Mouse (Mus musculus): Measurements from ENCODE around the gene Pagr1b. TPM values are rescaled to one million over a fixed set of nuclear protein-coding genes. Genes with fewer than 3 reads are reported as not detected.
A peak's percentile ranks its signal among the peaks of the same experiment; 100 is the strongest.

The Pagr1b gene
- polyA plus RNA-seq, 1 experiment: 2.8 TPM

DNA sequence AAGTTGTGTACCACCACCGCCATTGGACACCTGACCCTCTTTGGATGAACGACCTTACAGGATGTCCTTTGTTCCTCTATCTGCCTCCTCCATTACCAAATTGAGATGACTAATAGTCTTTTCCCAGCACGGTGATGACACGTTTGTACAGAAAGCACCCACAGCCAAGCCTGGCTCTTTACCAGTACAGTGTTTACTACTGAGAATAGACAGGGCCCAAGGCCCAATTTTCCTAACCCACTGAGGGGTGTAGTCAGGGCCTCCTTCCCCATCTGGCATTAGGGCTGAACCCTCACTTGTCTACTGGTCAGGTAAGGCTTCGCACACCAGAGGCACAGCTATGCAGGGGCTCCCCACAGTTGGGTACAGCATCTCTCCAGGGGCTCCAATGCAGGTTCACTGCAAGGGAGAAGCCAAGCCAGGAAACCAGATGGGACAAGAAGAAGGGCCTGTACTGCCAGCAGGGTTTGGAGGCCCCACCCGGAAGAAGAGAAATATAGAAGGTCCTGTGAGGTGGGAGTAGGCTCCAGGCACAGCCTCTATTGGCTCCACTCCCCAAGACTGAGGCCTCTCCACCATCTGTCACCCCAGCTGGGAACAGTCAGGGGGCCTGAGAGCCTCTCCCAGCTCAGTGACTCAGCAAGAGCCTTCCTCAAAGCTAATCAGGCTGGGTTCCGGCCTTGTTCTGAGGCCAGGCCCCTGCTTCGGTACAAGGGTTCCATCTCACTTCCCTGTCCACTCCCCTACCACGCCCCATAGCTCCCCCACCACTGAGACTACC is 7.9 kb downstream of the Pagr1b start:
- TF ChIP-seq CTCF (IDR thresholded peaks at IDR 0.05; ENCODE audit: insufficient read depth, low read length) (no peak), POLR2A (IDR thresholded peaks at IDR 0.05; ENCODE audit: borderline replicate concordance, extremely low read depth, low read depth, low read length) (peak; percentile 29; the same call in 1 of the 2 replicates)
- WGBS: 37% methylated on average over 9 of the region's 9 CpGs
- peaks cover 14% of the 10 kb centered on the region for H3K4me1 ChIP-seq (ENCODE audit: control insufficient read depth, insufficient read depth, low read length)
- no peak overlapping the region for H3K4me3 ChIP-seq (replicated peaks; ENCODE audit: extremely low read depth, low read depth, low read length)
- DNase-seq: peak; percentile 50

DNA sequence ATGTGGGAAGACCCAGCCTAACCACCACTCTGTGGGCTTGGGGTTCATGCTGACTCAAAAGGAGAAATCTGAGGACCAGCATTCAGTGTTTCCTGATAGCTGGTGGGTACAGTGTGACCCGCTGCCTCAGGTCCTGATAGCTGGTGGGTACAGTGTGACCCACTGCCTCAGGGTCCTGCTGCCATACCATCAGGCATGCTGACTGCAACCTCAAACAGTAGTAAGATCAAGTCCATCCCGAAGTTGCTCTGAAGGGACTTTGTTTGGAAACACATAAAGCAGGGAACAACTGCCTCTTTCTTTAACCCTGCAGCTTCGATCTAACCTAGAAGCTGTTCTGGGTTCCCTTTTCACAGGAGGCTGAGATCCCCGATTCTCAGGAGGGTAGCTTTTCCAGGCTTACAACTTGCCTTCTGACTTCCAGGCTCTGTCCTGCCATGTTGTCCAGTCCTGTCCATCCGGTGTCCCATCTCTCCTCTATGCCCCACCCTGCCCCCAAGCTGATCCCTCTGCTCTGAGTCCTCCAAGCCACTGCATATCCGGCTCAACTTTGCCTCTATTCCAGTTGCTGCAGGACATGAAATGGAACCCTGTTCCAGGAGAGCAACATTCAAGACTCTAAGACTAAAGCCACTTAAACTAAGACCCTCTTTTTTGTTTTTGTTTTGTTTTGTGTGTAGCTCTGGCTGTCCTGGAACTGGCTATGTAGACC is 8.8 kb downstream of the Pagr1b start:
- DNase-seq: no peak
- WGBS: 77% methylated on average over 6 of the region's 6 CpGs
- TF ChIP-seq CTCF (IDR thresholded peaks at IDR 0.05; ENCODE audit: insufficient read depth, low read length): no peak
- TF ChIP-seq POLR2A (IDR thresholded peaks at IDR 0.05; ENCODE audit: borderline replicate concordance, extremely low read depth, low read depth, low read length): no peak
- Histone ChIP-seq H3K4me1 (ENCODE audit: control insufficient read depth, insufficient read depth, low read length) (peaks cover 9% of the 10 kb centered on the region), H3K4me3 (replicated peaks; ENCODE audit: extremely low read depth, low read depth, low read length) (no peak overlapping the region)

DNA sequence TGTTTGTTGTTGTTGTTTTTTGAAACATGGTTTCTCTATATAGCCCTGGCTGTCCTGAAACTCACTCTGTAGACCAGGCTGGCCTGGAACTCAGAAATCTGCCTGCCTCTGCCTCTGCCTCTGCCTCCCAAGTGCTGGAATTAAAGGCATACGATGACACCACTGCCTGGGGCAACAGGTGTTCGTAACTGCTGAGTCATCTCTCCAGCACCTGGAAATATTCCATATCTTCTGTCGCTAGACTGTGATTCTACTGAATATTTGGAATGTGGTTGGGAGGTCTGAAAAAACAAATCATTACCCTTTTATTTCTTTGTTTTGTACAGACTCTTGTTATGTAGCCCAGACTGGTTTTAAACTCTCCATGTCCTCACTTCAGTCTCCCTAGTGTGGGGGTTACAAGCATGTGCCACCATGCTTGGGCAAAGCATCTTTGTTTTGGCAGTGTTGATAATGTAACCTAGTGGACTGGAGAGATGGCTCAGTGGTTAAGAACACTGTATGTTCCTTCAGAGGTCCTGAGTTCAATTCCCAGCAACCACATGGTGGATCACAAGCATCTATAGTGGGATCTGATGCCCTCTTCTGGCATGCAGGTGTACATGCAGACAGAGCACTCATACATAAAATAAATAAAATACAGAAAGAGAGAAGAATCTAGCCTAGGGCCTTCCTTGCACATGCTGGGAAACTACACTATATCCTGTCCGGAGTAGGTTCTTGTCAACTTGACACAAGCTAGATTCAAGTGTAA is 12.0 kb downstream of the Pagr1b start:
- DNase-seq: no peak
- peaks cover 9% of the 10 kb centered on the region for H3K4me1 ChIP-seq (ENCODE audit: control insufficient read depth, insufficient read depth, low read length)
- WGBS: 79% methylated on average over 4 of the region's 4 CpGs
- H3K4me3 ChIP-seq (replicated peaks; ENCODE audit: extremely low read depth, low read depth, low read length): no peak overlapping the region
- TF ChIP-seq CTCF (IDR thresholded peaks at IDR 0.05; ENCODE audit: insufficient read depth, low read length) (no peak), POLR2A (IDR thresholded peaks at IDR 0.05; ENCODE audit: borderline replicate concordance, extremely low read depth, low read depth, low read length) (no peak)

DNA sequence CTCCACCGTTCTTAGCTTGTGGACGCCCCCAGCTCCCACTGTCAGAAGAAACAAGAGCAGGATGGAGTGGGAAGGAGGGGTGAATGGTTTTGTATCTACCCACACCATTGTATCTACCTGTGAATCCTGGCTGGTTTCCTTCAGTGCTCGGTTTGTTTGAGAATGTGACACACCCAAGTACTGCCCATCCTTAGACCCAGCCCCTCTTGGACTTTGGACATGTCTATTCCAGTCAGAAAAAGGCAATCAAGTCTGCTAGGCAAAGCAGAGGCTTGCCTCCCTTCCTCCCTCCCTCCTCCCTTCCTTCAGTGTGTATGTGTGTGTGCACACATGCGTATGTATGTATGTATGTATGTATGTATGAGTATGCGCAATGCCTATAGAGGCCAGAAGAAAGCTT is 12.7 kb downstream of the Pagr1b start:
- Histone ChIP-seq H3K4me1 (ENCODE audit: control insufficient read depth, insufficient read depth, low read length) (peaks cover 6% of the 10 kb centered on the region), H3K4me3 (replicated peaks; ENCODE audit: extremely low read depth, low read depth, low read length) (no peak overlapping the region)
- no peak for DNase-seq
- WGBS: 78% methylated on average over 5 of the region's 5 CpGs
- TF ChIP-seq POLR2A (IDR thresholded peaks at IDR 0.05; ENCODE audit: borderline replicate concordance, extremely low read depth, low read depth, low read length) (no peak), CTCF (IDR thresholded peaks at IDR 0.05; ENCODE audit: insufficient read depth, low read length) (no peak)

DNA sequence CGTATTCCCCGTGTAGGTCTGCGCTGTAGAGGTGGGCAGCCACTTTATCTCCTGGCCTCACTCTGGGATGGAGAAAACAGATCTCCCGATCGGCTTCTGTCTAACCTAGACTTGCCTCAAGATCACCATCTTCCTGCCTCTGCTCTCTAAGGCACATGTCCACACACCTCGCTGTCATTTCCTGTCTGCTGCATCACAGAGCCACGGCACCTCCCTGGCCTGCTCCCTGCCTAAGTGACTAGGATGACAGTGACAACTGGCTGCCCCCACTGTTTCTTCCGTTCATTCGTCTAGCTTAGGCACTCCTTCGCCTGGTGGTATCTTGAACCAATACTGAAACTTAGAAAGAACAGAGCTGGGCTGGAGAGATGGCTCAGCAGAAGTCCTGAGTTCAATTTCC is 16.7 kb downstream of the Pagr1b start:
- no peak for DNase-seq
- 62% methylated on average over 10 of the region's 10 CpGs for WGBS

DNA sequence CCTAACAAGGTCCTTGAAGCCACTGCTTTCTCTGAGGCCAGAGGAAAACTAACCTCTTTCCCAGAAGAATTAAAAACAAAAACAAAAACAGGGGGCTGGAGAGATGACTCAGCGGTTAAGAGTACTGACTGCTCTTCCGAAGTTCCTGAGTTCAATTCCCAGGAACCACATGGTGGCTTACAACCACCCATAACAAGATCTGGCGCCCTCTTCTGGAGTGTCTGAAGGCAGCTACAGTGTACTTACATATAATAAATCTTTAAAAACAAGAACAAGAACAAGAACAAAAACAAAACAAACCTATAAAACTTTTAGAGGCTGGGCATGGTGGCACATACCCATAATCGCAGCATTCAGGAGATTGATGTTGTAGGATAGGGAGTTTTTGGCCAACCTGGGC is 19.8 kb downstream of the Pagr1b start:
- WGBS: 83% methylated on average over 4 of the region's 4 CpGs
- no peak overlapping the region for H3K4me3 ChIP-seq (replicated peaks; ENCODE audit: extremely low read depth, low read depth, low read length)
- no peaks in the 10 kb centered on the region for H3K4me1 ChIP-seq (ENCODE audit: control insufficient read depth, insufficient read depth, low read length)
- TF ChIP-seq CTCF (IDR thresholded peaks at IDR 0.05; ENCODE audit: insufficient read depth, low read length): no peak
- TF ChIP-seq POLR2A (IDR thresholded peaks at IDR 0.05; ENCODE audit: borderline replicate concordance, extremely low read depth, low read depth, low read length): no peak
- no peak for DNase-seq

More for the DNA sequence above, 16.7 kb downstream of the Pagr1b start:
- Histone ChIP-seq H3K4me1 (ENCODE audit: control insufficient read depth, insufficient read depth, low read length) (no peaks in the 10 kb centered on the region), H3K4me3 (replicated peaks; ENCODE audit: extremely low read depth, low read depth, low read length) (no peak overlapping the region)
- no peak for TF ChIP-seq CTCF (IDR thresholded peaks at IDR 0.05; ENCODE audit: insufficient read depth, low read length)
- no peak for TF ChIP-seq POLR2A (IDR thresholded peaks at IDR 0.05; ENCODE audit: borderline replicate concordance, extremely low read depth, low read depth, low read length)

DNA sequence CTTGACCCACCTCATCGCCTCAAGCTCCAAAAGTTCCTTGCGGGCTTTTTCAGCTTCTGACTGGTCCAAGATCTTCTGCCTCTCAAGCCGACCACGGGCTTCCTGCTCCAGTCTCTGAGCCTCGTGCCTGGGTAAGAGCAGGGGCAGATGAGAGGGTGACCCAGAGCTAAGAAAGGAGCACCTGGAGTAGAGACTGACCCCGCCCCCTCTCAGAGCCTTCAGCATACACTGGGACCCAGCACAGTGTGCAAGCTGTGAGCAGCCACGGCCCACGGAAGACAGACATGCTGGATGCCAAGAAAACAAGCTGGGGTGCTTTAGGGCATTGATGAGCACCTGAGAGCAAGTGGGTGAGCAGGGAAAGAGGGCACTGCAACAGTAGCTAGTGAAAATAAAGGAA is 27.5 kb downstream of the Pagr1b start:
- H3K4me3 ChIP-seq (replicated peaks; ENCODE audit: extremely low read depth, low read depth, low read length): no peak overlapping the region
- DNase-seq: no peak
- 72% methylated on average over 8 of the region's 8 CpGs for WGBS
- no peaks in the 10 kb centered on the region for H3K4me1 ChIP-seq (ENCODE audit: control insufficient read depth, insufficient read depth, low read length)
- TF ChIP-seq POLR2A (IDR thresholded peaks at IDR 0.05; ENCODE audit: borderline replicate concordance, extremely low read depth, low read depth, low read length): no peak
- no peak for TF ChIP-seq CTCF (IDR thresholded peaks at IDR 0.05; ENCODE audit: insufficient read depth, low read length)

DNA sequence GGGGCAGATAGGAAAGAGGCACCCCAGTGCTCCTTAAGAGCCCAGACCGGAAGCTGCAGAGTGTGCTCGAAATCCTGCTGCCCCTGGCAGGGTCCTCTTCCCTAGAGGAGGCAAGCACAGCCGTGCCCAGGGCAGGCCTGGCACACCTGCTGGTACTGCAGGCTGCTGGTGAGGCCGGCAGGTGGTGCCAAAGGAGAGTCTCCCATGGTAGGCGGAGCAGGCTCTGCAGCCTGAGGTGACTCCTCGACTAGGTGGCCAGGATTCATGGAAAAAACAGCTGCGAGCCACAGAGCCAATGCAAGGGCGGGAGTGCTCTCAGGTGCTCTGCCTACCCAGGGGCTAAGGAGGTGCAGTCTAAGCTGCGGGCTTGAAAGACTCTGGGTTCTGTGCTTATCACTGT is 30.0 kb downstream of the Pagr1b start:
- DNase-seq: peak; percentile 41

DNA sequence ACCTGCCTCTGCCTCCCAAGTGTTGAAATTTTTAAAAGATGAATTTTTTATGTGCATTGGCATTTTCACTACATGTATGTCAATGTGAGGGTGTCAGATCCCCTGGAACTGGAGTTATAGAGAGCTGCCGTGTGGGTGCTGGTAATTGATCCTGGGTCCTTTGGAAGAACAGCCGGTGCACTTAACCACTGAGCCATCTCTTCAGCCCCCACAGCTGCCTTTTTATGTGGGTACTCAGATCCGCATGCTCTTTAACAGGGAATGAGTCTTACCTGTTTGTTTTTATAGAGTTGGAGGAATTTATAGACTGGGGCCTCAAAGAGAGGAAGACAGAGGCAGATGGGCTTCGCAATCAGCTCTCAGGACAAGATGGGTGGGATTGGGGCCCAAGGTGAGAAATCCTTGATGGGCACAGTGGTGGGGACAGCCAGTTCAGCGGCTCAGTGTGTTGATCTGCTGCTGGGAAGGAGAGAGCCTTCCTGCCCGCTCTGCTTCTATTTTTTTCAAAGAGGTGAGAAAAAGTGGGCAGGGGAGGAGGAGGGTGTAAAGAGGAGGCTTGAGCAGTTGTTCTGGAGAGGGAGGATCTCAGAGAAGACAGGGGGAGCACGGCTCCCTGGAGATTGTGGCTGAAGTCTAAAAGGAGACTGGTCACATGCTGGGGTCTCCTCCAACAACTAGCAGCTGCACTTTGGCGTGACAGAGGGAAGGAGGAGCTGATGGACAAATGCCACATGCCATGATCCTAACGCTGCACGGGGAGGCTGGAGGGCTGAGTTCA is 31.4 kb downstream of the Pagr1b start:
- H3K4me1 ChIP-seq (ENCODE audit: control insufficient read depth, insufficient read depth, low read length): no peaks in the 10 kb centered on the region
- no peak for DNase-seq
- 48% methylated on average over 10 of the region's 10 CpGs for WGBS

More for the DNA sequence above, 30.0 kb downstream of the Pagr1b start:
- 45% methylated on average over 9 of the region's 9 CpGs for WGBS
- H3K4me3 ChIP-seq (replicated peaks; ENCODE audit: extremely low read depth, low read depth, low read length): no peak overlapping the region
- H3K4me1 ChIP-seq (ENCODE audit: control insufficient read depth, insufficient read depth, low read length): no peaks in the 10 kb centered on the region
- no peak for TF ChIP-seq POLR2A (IDR thresholded peaks at IDR 0.05; ENCODE audit: borderline replicate concordance, extremely low read depth, low read depth, low read length)
- peak; percentile 53 for TF ChIP-seq CTCF (IDR thresholded peaks at IDR 0.05; ENCODE audit: insufficient read depth, low read length)

More for the DNA sequence above, 31.4 kb downstream of the Pagr1b start:
- no peak for TF ChIP-seq POLR2A (IDR thresholded peaks at IDR 0.05; ENCODE audit: borderline replicate concordance, extremely low read depth, low read depth, low read length)
- TF ChIP-seq CTCF (IDR thresholded peaks at IDR 0.05; ENCODE audit: insufficient read depth, low read length): no peak
- no peak overlapping the region for H3K4me3 ChIP-seq (replicated peaks; ENCODE audit: extremely low read depth, low read depth, low read length)
